Mouse (Mus musculus) kidney, adult 2 months (tissue): ENCODE data around the gene Epb41l3. TPM values are rescaled to one million over a fixed set of nuclear protein-coding genes. Genes with fewer than 3 reads are reported as not detected.

Source experiments
- DNase-seq: peaks from one replicate; pipeline ENCODE4 v3.0.0; 2021
- H3K27ac ChIP-seq: fragments of 200-500 bp; 2 replicates; pipeline ENCODE4 v1.5.1; 2012; ENCODE audit warnings: low read depth, low read length, control low read depth, inconsistent platforms; ENCODE audit not compliant: insufficient read depth
- H3K27me3 ChIP-seq: fragments of 200-500 bp; replicated peaks from 2 replicates; pipeline ENCODE4 v1.6.1; 2012; ENCODE audit warnings: mild to moderate bottlenecking, moderate library complexity, low read length, inconsistent platforms; ENCODE audit not compliant: control insufficient read depth, insufficient read depth
- H3K36me3 ChIP-seq: fragments of 200-500 bp; 2 replicates; pipeline ENCODE4 v1.6.1; 2012; ENCODE audit warnings: mild to moderate bottlenecking, moderate library complexity, low read length, inconsistent platforms; ENCODE audit not compliant: control insufficient read depth, insufficient read depth
- H3K4me1 ChIP-seq: fragments of 200-500 bp; 2 replicates; pipeline ENCODE4 v1.6.1; 2011; ENCODE audit warnings: low read length; ENCODE audit not compliant: control insufficient read depth, insufficient read depth
- H3K4me3 ChIP-seq: fragments of 200-500 bp; 2 replicates; pipeline ENCODE4 v1.5.1; 2011; ENCODE audit warnings: mild to moderate bottlenecking, low read depth, low read length, control low read depth; ENCODE audit not compliant: insufficient read depth
- CTCF ChIP-seq: fragments of 200-500 bp; conservative IDR thresholded peaks from 2 replicates; pipeline ENCODE4 v1.5.1; 2011; ENCODE audit warnings: low read depth, mild to moderate bottlenecking, control low read depth, low read length, moderate library complexity, mixed read lengths; ENCODE audit not compliant: insufficient read depth, insufficient read length
- POLR2A ChIP-seq: fragments of 200-500 bp; IDR thresholded peaks from one replicate; pipeline ENCODE4 v1.6.1; 2011; ENCODE audit warnings: low read depth, low read length, control low read depth
- WGBS: fragments of 180-500 bp; shearing (Covaris S2); methylation state at CpG from one replicate; pipeline ENCODE4 v1.1.7; 2018; 5-methylcytosine and 5-hydroxymethylcytosine counted together
- polyA plus RNA-seq: library from polyadenylated mRNA; depleted of rRNA; stranded (reverse); fragments of >200 nt; gene quantifications from 2 replicates; pipeline ENCODE4 v1.2.3, GENCODE M21; 2012; rRNA removed

Gene Epb41l3
- polyA plus RNA-seq, 1 experiment, result 35.5 TPM

DNA sequence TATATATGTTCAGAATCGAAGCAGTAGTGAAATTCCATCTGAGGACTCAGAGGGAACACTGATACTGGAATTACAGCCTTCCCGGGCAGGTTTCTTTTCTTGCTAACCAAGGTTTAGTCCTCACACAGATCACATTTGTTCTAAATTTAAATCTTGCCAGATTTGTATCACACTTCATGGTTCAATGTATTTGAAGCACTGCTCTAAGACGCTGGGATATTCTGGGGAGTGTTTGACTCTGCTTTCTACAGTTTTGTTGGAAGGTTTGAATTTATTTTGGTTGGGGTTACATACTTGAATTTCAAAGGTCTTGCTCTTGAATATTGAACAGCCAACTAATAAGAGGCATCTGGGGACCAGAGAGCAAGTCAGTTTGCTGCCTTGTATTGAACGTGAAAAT is 234.4 kb downstream of the Epb41l3 start:
- no peak for DNase-seq
- no peaks in the 10 kb centered on the region for H3K27me3 ChIP-seq
- no peaks in the 10 kb centered on the region for H3K36me3 ChIP-seq
- H3K27ac ChIP-seq, result no peak overlapping the region
- WGBS, result 64% methylated on average over 4 of the region's 4 CpGs
- H3K4me1 ChIP-seq, result no peaks in the 10 kb centered on the region
- no peak overlapping the region for H3K4me3 ChIP-seq
- TF ChIP-seq POLR2A (no peak), CTCF (no peak)

DNA sequence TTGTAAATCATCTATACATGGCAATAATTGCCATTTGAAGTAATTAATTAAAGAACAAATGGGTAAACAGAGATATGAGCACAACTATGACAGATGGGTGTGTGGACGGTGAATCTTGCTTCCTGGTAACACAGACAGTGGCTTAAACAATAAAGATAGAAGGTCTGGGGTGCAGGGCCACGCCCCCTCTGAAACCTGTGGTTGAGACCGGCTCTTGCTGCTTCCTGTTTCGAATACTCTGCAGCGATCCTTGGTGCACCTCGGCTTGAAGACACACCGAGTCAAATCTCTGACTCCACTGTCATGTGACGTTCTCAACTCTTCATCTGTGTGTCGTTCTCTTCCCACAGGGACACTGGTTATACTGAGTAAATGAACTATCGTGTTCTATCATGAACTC is 245.0 kb downstream of the Epb41l3 start:
- H3K27ac ChIP-seq, result no peak overlapping the region
- TF ChIP-seq POLR2A (no peak), CTCF (no peak)
- H3K4me1 ChIP-seq, result no peaks in the 10 kb centered on the region
- no peaks in the 10 kb centered on the region for H3K36me3 ChIP-seq
- WGBS, result 88% methylated on average over 10 of the region's 10 CpGs
- no peak overlapping the region for H3K4me3 ChIP-seq
- DNase-seq, result no peak
- no peaks in the 10 kb centered on the region for H3K27me3 ChIP-seq

GRCm38 (mm10) chr17:69322721-69323120 is 247.2 kb downstream of the Epb41l3 start:
- no peaks in the 10 kb centered on the region for H3K27me3 ChIP-seq
- 88% methylated on average over 2 of the region's 2 CpGs for WGBS
- no peaks in the 10 kb centered on the region for H3K36me3 ChIP-seq
- TF ChIP-seq CTCF (no peak), POLR2A (no peak)
- DNase-seq, result no peak
- H3K27ac ChIP-seq, result no peak overlapping the region
- no peaks in the 10 kb centered on the region for H3K4me1 ChIP-seq
- no peak overlapping the region for H3K4me3 ChIP-seq

Other genes with a start within 250 kb of the Epb41l3 start
- gene Tmem200c, start 249.1 kb upstream of the Epb41l3 start, polyA plus RNA-seq, result 0.14 and 0.18 TPM in 2 replicates